Mouse (Mus musculus) kidney, postnatal 4 days (tissue): ENCODE data around the gene 6030468B19Rik.
"Not testable (repeated sequence)": the region's sequence is repeated elsewhere in the genome, so short reads cannot be mapped to it uniquely, and the experiment has no call there.

ENCODE experiments used
- DNase-seq, 2 experiments: peaks; one replicate each; pipeline ENCODE4 v3.0.0; 2021; ENCODE audit warnings: mixed read lengths in 2 of 2

Gene 6030468B19Rik

GRCm38 (mm10) chr11:117829671-117830215, 32.3 kb downstream of the 6030468B19Rik start:
- DNase-seq, result peak; percentile 76 to 85

GRCm38 (mm10) chr11:117830401-117830800, 32.9 kb downstream of the 6030468B19Rik start:
- no peak for DNase-seq

DNA sequence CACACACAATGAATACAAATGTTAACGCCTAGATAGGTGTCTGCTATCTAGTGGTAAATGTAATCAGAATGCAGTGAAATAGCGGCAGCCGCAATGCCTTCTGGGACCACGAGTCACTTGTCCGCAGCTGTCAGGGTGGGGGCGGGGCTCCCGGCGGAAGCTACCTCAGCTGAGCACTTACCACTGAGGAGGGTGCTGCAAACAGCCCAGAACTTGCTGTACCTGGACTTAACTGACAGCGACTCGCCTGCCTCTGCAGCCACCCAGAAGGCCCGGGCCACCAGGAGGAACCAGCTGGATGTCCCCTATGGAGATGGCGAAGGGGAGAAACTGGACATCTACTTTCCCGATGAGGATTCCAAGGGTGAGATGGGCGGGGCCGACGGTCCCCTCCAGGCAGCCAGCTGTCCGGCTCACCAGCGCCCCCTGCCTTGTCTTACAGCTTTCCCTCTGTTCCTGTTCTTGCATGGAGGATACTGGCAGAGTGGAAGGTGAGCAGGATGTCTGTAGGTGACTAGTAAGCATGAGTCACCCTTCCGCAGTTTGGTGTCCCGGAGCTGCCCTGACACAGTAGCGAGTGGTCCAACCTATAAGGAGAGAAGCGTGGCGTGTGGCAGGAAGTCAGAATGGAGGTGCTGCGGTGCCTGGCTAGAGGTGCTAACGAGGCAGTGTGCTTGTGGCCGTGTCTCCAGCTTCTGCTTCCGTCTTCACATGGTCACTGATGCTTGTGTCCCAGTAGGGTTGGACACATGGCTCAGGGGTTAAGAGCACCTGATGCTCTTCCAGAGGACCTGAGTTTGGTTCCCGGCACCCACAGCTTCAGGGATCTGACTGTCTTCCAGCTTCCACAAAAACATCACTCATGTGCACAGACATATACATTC, 34.9 kb downstream of the 6030468B19Rik start:
- DNase-seq, result peak; percentile 86 to 90

GRCm38 (mm10) chr11:117833509-117833908, 36.0 kb downstream of the 6030468B19Rik start:
- not testable (repeated sequence) for DNase-seq

GRCm38 (mm10) chr11:117834086-117834485, 36.6 kb downstream of the 6030468B19Rik start:
- DNase-seq, result peak in 1 of 2 experiments; percentile 44

DNA sequence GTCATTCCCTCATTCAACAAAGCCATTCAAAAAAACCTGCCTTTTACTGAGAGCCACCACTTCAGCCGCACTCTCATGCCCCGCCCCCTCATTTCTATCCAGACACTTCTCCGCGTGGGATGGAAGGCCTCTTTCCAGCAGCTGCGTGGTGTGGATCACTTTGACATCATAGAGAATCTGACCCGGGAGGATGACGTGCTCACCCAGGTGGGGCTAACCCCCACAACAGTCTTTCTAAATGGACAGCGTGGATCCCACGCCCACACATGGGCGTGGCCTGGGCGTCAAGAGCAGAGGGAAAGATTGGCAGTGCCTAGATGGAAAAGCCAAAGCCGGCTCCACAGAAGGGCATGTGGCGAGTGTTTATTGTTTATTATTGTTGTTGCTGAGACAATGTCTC, 38.8 kb downstream of the 6030468B19Rik start:
- DNase-seq, result peak; percentile 50 to 67

DNA sequence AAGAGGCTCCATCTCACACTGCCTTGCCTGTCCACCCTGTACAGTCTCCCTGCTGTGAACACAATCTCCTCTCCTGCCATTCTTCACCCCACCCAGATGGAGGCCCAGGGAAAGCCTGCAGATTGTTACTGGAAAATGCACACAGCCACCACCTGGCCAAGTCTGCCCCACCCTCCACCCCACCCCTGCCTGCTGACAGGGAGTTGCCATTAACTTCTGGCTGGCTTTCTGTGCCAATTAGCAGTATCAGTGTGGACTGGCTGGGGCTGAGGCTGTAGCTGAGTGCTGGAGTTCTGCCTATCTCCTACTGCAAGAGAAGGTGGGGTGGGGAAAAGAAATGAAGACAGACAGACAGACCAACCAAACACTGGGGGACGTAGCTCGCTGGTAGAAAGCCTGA, 41.1 kb downstream of the 6030468B19Rik start:
- peak in 1 of 2 experiments; percentile 46 for DNase-seq

DNA sequence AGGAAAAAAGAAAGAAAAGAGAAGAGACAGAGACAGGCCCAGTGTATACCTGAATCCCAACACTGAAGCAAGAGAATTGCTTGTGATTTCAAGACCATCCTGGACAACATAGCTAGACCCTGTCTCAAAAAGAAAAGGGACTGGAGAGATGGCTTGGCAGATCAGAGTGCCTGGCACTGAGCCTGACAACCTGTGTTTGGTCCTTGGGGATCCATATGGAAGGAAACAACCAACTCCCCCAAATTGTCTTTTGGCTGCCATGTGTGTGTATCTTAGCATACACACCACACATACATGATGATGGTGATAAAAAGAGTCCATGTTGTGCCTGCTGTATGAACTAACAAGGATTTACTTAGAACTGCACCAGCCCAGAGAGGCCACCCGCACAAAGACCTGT, 41.6 kb downstream of the 6030468B19Rik start:
- no peak for DNase-seq

- no peak for DNase-seq
These were observed 43.5 kb downstream of the 6030468B19Rik start for GRCm38 (mm10) chr11:117840910-117841309.

GRCm38 (mm10) chr11:117843434-117843833, 46.0 kb downstream of the 6030468B19Rik start:
- DNase-seq, result no peak

DNA sequence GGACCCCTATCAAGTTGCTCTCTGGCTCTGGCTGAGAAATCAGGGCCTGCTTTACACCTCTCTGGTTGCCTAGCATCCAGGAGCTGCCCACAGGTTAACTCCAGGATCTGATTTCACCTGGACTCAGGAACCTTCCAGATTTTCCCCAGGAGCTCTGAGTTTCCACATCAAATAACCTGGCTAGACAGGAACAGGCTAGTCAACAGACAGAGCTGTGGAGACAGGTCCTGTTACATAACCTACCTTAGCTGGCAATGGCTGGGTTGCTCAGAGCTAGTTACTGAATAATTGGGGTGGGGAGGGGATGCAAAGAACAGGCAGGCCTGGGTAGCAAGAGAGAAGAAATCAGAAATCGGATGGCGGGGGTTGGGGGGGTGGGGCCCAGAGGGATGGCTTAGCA, 47.5 kb downstream of the 6030468B19Rik start:
- no peak for DNase-seq

DNA sequence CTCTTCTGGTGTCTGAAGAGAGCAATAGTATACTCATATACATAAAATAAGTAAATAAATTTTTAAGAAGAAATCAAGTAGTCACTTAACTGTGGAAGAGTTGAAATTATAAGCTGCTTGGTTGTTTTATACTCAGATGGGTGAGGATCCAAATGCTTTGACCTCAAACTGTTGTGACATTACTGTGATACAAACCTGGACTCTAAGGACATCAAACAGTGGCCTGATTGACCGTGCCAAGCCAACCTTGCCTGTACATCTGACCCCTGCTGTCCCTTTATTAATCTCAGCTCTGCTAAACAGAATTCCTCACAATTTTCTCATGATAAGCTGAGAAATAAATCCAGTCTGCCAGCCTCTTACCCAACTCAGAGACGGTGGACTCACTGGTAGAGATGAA, 48.2 kb downstream of the 6030468B19Rik start:
- no peak for DNase-seq

- peak in 1 of 2 experiments; percentile 38 for DNase-seq
These were observed 49.2 kb downstream of the 6030468B19Rik start for GRCm38 (mm10) chr11:117846640-117847039.

DNA sequence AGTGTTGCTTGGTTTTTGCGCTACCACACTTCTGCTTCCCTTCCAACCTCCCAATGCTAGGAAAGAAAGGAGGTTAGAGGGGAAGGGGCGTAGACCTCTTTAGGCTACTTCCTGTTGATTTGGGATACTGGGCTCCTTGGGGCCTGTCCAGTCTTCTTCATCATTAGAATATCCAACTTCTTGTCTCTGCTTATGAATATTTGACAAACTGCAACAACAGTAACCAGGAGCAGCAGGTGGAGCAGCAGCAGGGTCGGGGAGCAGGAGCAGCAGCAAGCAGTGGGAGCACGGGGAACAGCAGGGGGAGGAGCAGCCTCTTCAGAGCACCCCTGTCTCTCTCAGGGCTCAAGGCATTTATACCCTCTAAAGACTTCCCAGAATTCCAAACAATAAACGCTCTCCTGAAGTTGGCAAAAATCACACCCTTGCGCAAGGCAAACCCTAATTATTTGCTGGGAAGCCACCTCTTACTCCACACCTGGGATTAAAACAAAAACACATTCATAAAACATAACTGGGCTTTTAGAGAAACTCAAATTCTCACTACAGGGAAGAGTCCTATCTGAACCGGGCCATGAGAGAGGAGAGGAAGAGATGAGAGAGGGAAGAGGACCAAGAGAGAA, 50.2 kb downstream of the 6030468B19Rik start:
- DNase-seq, result no peak

- no peak for DNase-seq
These were observed 51.0 kb downstream of the 6030468B19Rik start for GRCm38 (mm10) chr11:117848271-117848984.

DNA sequence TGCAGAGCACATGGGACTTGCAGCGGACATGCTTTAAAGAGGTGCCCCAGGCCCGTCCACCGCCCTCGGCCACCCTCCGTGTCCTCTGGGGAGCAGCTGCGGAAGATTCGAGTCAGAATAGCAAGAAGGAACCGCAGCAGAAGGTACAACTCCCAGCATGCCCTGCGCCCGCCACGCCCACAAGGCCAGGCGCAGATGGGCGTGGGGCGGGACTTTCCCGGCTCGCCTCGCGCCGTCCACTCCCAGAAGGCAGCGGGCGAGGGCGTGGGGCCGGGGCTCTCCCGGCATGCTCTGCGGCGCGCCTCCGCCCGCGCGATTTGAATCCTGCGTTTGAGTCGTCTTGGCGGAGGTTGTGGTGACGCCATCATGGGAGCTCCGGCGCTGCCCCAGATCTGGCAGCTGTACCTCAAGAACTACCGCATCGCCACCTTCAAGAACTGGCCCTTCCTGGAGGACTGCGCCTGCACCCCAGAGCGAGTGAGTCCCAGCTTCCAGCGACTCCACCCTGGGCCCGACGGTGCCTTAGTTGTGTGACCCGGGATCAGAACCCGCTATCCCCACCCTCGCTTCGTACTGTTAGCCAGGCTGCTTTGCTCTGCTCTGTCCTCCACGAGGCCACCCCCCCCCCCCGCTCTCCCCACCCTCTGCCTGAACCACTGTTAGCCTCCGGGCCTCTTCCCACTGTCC, 51.7 kb downstream of the 6030468B19Rik start, which contains the start of gene Birc5:
TSS of gene Birc5 (plus strand) at position 267 of the 687 bp plus-strand sequence.
- peak; percentile 98 to 99 for DNase-seq

DNA sequence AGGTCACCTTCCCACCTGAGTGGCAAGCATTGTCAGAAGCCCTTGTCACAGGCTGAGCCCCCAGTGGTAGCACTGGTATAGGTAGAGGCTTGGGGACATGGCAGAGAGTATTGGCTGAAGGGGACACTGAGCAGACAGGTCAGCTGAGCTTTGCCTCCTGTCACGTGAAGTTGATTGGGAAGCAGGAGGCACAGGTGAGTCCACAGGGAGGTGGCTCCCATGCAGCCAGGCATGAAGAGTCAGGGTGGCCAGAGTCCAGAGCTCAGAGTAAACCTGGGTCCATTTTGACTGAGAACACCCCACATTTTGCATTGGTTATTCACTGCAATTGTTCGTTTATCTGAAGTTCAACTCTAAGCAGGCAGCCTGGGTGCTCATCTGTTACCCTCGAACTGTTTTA, 55.4 kb downstream of the 6030468B19Rik start:
- no peak for DNase-seq

DNA sequence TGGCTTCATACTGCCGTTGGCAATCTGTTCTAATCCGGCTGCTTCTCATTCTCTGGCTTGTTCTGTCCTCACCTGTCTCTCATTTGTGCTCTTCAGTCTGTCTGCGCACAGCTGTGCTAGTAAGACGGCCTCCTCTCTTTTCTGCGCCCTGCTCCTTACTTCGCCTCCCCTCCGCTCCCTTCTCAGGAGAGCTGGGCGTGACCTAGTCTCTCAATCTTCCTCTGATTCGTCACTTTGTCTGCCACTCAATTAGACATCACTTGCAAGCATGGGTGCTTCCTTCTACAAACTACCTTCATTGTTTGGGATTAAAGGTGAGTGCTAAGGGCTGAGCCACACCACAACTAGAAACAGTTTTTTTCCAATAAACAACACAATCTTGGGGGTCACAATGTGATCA, 56.8 kb downstream of the 6030468B19Rik start:
- DNase-seq, result no peak

DNA sequence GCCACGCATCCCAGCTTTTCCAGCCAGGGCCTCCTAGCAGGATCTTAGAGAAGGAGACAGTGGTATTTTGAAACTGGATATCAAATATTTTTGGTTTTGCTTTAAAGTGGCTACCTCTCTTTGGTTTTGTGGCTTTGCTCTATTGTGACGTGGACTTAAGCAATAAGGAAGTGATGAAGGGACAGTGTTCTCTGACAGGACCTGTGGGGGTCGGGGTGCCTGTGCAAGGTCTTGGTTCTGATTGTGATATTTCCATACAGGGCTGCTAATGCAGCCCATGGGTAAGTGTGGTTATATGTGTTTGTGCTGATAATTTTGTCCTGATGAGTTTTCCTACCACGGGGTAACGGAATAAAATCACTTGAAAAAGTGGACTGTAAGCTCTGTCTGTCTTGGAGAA, 57.9 kb downstream of the 6030468B19Rik start:
- DNase-seq, result no peak

- DNase-seq, result no peak
These were observed 58.5 kb downstream of the 6030468B19Rik start for GRCm38 (mm10) chr11:117855975-117856374.
